Mouse (Mus musculus): Measurements from ENCODE around the gene Paics.
"Not testable (repeated sequence)": the region's sequence is repeated elsewhere in the genome, so short reads cannot be mapped to it uniquely, and the experiment has no call there.

Paics gene

DNA sequence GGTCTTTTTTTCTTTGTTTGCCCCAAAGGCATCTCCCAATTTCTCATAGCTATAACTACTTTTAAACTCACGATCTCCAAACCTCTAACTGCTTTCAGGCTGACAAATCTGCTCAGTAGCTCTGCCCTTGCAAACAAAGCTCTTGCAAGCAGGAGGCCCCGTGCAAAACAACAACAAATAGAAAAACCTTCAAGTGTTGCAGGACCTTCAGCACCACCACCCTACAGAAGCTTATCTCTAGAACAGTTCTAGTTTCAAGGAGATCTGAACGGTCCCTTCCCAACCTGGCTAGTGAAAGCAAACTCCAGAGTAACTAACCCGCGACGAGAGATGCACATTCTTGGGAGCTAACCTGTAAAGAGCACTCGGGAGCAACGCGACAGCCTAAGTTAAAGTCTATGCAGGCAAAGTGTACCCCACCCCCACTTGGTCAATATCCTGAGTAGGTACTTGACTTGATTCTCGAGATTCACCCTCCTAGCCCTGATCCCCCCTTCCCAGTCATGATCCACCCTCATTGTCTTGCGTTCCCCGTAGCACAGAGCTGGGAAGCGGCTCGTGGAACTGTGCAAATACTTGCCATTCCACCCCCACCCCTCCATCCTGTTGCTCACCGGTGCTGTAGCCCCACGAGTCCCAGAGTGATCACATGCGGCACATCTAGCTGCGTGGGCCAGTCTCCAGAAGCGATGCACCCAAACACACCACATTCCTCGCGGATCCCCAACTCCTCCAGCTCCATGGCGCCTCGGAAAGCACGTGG, 583 bp upstream of the Paics start:
- DNase-seq (ENCODE audit: low read depth, low spot score): no peak

- DNase-seq (ENCODE audit: low read depth, low spot score): peak; percentile 75
These were observed 1.3 kb downstream of the Paics start for GRCm38 (mm10) chr5:76952112-76953040.

- no peak for DNase-seq (ENCODE audit: low read depth, low spot score)
These were observed 2.7 kb downstream of the Paics start for GRCm38 (mm10) chr5:76953794-76954193.

DNA sequence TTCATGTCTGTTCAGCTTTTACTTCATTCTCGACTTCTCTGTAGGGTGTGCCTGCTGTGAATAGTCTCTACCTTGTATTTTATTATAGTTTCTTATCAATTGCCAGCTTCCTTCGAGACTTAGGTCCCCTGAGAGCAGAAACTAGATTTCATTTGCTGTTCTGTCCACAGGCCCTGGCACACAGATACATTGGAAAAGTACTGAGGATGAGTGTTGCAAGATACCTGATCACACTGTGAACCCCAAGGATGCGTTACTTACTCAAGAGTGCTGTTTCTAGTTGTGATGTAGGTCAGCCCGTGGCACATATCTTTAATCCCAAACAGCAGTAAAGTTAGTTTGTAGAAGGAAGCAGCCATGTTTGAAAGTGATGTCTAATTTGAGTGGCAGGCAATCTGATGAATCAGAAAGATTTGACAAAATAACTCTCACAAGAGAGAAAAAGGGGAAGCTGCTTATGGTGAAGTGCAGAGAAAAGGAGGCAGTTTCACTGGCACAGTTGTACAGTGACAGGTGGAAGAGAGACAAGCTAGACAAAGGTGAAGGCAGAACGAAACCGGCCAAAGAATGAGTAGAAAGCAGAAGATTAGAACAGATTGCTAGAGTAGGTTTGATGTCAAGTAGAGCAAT, 3.3 kb downstream of the Paics start:
- DNase-seq (ENCODE audit: low read depth, low spot score): no peak

DNA sequence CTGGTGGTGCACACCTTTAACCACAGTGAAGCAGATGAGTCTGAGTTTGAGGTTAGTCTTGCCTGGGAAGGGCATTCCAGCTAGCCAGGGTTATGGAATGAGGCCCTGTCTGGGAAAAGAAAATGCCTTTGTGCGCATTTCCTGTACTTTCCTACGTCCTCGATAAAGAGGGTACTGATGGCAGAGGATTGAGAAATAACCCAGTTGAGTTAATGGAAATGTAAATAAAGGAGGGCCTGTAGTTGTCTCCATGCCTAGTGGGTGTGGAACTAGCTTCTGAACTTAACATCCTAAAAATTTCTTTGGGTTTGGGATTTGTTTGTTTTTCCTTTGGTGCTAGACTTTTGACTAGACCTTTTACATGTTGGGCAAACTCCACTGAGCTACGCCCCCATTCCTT, 4.4 kb downstream of the Paics start:
- DNase-seq (ENCODE audit: low read depth, low spot score): no peak

DNA sequence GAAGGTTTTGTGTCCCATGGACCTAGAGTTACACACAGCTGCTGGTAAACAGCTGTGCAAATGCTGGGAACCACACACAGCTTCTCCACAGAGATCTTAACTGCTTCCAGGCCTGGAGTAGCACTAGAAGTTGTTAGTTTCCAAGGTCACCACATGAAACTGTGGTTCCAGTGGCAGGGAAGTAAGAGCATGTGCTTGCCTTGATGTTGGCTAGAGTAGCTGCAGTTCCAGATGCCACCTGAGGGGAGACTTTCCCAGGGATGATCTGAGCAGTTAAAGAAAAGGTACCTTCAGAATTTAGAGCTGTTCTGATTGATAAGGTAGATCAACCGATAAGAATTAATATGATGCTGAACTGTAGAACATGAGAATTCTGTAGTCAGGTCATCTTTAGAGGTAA, 6.8 kb downstream of the Paics start:
- peak; percentile 83 for DNase-seq (ENCODE audit: low read depth, low spot score)

DNA sequence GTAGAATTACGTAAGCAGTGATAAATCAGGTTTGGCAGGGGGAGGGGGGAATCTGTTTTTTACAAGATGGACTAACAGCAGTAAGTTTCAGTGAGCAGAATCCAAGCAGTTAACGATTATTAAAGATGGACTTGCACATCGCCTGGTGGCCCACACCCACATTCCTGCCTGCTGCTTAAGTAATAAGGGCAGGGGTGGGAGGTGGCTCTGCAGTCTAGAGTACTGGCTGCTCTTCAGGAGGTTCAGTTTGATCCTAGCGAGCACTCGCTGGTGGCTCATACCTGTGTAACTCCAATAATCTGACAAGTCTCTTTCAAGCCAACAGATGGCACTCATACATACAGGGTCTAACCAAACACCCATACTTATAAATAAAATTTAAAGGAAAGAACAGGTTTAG, 8.5 kb downstream of the Paics start:
- DNase-seq (ENCODE audit: low read depth, low spot score): peak; percentile 56

- DNase-seq (ENCODE audit: low read depth, low spot score): no peak
These were observed 11.4 kb downstream of the Paics start for GRCm38 (mm10) chr5:76962545-76962944.

DNA sequence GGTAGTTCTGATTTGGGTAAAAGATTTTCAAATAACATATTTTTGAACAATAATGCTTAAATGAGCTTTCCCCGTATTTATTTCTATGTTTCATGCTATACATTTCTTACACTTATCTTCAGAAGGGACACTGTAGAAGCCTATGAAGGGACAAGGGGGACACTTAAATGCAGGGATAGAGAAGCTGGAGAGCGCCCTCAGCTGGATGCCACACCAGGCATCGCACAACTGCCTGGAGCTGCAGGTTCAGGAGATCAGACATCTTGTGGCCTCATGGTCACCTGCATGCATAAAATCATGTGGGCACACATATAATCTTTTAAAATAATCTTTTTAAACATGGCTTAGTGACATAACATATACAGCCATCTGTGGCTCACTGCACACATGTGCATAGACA, 13.5 kb downstream of the Paics start:
- DNase-seq (ENCODE audit: low read depth, low spot score): no peak

DNA sequence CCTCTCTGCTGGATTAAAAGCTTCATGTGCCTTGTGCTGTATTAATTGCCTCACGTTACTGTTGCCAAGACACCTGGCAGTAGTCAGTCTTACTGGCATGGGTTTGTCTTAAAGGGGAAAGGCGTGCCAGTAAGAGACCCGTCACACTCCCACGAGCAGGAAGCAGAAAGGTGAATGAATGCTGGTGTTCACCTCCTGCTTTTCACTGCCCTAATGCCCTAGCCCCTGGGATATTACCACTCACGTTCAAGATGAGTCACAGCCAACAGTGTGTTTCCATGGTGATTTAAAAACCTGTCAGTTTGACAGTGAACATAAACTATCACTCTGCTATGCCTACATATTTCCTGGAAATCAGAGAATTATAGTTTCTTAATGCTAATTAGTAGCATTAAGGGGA, 18.1 kb downstream of the Paics start:
- DNase-seq (ENCODE audit: low read depth, low spot score): no peak

DNA sequence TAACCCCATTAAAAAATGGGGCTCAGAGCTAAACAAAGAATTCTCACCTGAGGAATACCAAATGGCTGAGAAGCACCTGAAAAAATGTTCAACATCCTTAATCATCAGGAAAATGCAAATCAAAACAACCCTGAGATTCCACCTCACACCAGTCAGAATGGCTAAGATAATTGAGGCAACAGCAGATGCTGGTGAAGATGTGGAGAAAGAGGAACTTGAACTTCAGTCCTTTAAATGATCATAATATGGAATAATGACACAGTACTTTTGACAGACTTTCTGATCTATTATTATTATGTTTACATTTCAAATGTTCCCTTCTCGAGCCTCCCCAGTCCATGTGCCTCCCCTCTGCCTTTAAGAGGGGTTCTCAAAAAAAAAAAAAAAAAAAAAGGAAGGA, 20.0 kb downstream of the Paics start:
- DNase-seq (ENCODE audit: low read depth, low spot score): not testable (repeated sequence)

GRCm38 (mm10) chr5:76973488-76973887, 22.4 kb downstream of the Paics start:
- DNase-seq (ENCODE audit: low read depth, low spot score): no peak

DNA sequence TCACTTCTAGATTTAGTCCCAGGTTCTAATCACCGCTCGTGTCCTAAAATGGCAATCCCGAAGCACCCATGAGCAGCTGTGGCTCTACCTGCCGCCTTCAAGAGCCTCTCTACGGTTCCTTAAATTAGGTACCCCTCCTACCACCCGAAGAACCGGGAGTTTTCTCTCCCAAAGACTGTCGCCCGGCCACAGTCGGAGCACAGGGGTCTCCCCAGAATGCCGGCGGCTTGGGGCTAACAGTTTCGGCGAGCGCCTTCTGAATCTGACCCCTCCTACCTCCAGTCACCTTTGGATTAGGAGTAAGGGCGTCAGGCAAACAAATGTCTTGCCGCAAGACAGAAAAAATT, 23.1 kb downstream of the Paics start:
- no peak for DNase-seq (ENCODE audit: low read depth, low spot score)

DNA sequence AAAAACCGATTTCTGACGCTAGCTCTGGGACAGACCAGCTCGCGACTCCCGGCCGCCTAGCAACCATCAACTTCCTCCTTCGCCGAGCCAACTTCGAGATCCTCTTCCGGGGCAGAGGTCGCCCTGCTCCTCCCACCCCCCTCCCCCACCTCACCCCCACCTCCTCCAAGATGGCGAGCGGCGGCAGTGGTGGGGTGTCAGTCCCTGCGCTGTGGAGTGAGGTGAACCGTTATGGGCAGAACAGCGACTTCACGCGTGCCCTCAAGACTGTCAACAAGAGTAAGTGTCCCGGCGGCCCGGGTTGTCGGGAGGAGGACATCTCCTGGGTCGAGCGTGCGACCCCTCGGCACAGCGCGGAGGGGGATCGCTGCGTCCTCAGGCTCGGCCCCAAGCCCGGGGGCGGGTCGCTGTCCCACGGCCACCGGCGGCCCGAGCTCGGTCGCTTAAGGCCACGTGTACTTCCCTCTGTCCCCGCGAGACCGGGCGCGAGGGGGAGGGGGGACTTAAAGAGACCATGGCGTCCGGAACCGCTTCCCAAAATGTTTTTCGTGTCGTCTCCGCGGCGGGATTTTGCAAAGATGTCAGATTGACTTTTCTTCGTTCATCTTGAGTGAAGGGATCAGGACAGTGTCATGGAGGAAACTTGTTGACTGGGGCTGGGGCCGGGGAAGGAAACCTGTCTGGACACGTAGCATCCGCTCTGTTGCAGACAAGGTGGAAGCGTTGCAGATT, 23.6 kb downstream of the Paics start, which contains the start of gene Srp72:
Gene Srp72 (plus strand): TSS at position 130 of the 732 bp plus-strand sequence.
- peak; percentile 88 for DNase-seq (ENCODE audit: low read depth, low spot score)

GRCm38 (mm10) chr5:76975736-76976135, 24.6 kb downstream of the Paics start:
- no peak for DNase-seq (ENCODE audit: low read depth, low spot score)

GRCm38 (mm10) chr5:76984015-76984414, 32.9 kb downstream of the Paics start:
- DNase-seq (ENCODE audit: low read depth, low spot score): peak; percentile 56

GRCm38 (mm10) chr5:76990789-76991188, 39.7 kb downstream of the Paics start:
- no peak for DNase-seq (ENCODE audit: low read depth, low spot score)

DNA sequence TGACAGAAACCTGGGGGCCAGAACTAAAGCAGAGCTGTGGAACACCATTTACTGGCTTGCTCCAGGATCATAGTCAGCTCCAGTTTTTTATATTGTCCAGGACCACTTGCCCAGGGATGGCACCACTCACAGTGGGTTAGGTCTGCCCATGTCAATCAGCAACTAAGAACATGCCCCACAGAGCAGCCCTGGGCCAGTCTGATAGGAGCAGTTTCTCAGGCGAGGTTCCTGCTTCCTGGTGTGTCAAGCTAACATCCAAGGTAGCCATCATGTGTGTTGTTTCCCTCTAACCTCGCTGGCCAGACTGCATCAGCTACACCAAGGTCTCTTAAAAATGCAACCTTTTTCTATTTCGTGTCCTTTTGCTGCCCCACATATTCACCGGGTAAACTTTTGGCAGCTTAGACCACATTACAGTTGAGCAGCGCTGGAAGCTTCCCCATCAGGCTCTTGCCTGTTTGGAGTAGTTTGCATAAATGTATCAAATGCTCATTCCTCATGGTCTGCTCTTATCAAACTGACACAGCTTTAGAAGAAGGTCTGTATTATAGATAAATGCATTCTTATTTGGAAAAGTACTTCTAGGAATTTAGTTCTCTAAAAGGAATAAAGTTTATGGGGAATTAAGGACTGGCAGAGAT, 42.2 kb downstream of the Paics start:
- no peak for DNase-seq (ENCODE audit: low read depth, low spot score)

DNA sequence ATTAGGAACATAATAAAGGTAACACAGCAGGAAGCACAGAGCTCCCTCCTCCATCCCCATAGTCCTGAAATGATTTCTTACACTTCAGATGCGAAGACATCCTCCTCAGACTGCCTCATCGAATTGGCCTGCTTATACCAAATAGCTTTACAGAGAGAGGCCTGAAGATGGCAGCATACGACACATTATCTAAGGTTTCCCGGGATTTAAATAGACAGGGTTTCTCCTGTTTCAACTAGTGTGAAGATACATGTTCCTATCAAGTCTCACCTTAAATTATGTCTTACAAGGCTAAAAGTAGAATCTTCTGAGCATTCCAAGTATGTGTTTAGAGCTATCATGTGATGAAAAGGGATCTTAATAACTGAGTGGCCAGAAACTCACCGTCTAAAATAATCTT, 47.3 kb downstream of the Paics start:
- DNase-seq (ENCODE audit: low read depth, low spot score): peak; percentile 64

GRCm38 (mm10) chr5:77001192-77001591, 50.1 kb downstream of the Paics start:
- DNase-seq (ENCODE audit: low read depth, low spot score): no peak

Data from R1 (cell line).